Mouse (Mus musculus): ENCODE data around the gene Xrcc2.

Gene Xrcc2

DNA sequence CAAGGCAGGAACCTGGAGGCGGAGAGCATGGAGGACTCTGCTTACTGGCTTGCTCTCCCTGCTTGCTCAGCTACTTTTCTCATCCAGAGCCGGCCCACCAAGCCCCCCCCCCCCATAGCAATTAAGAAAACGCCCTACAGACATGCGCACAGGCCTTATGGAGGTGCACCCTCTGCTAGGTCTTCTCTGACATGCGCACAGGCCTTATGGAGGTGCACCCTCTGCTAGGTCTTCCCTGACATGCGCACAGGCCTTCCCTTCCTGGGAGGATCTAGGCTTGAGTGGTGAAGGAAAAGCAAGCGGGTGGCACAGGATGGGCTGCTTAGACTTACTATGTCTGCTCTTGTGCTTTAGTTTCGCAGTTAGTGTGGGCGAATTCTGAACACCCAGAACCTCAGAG, 37.3 kb downstream of the Xrcc2 start:
- DNase-seq, result no peak

GRCm38 (mm10) chr5:25666684-25667083, 38.9 kb downstream of the Xrcc2 start:
- DNase-seq, result no peak

DNA sequence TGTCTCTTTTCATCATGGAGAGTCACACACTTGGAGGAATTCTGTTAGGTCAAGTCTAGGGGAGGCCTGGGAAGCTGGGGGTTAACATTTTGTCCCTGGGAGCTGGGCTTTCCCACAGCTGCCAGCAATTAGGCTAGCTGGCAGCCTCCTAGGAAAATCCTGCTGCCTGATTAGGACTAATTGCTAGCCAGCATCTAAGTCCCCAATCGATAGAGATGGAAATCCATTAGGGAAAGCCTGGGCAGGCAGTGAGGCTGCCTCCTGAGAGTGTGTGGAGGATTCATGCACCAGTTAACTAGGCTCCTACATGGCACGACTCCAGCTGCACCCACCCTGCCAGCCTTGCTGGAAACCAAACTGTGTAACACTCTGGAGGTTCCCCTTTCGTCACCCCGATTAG, 39.5 kb downstream of the Xrcc2 start:
- DNase-seq, result no peak

GRCm38 (mm10) chr5:25665516-25665915, 40.1 kb downstream of the Xrcc2 start:
- no peak for DNase-seq

DNA sequence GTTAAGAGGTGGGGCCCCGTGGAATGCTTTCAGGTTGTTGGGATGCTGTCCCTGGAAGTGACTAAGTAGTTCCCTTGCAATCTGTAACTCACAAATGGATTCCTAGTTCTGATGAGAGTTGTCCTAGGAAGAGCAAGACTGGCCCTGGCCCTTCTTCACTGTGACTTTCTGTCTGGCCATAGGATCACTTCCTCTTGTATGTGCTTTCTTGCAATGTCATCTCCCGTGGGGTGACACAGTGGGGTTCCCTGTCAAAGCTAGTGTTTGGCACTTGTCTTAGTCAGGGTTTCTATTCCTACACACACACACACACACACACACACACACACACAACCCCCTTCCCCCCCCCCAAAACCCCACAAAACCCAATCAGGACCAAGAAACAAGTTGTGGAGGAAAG, 42.5 kb downstream of the Xrcc2 start:
- no peak for DNase-seq

DNA sequence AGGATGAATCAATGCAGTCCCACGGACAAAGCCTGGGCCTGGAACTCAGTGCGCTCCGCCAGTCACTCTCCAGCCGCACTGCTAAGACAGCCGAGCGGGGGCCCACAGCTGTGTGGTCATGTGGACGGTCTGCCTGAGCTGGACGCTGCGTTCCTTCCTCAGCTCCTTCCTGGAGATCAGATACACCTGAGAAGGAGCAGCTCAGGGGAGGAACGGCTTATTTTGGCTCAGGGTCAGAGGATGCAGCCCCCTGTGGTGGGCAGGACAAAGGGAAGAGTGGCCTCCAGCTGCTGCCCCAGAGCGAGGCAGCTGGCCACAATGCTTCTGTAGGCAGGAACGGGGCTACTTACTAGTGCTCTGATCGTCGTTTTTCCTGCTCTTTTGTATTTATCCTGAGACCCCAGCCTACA, 51.0 kb downstream of the Xrcc2 start:
- no peak for DNase-seq

DNA sequence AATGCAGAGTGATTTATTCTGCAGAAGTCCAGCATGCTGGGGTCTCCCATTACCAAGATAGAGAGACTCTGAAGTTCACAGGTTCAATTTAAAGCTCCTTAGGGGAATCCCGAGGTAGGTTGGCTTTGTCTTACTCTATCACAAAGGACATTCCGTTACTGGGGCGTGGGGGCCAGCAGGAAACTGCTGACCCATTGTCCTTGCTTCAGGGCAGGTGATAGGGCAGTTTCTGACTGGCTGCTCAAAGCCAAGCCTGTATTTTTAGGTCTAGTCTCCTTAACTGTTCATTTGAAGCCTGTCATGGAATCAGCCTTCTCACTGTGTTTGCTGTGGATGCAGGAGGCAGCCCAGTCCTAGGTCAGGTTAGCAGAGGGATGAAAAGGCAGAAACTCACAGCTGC, 52.2 kb downstream of the Xrcc2 start:
- no peak for DNase-seq

GRCm38 (mm10) chr5:25652435-25652834, 53.2 kb downstream of the Xrcc2 start:
- no peak for DNase-seq

DNA sequence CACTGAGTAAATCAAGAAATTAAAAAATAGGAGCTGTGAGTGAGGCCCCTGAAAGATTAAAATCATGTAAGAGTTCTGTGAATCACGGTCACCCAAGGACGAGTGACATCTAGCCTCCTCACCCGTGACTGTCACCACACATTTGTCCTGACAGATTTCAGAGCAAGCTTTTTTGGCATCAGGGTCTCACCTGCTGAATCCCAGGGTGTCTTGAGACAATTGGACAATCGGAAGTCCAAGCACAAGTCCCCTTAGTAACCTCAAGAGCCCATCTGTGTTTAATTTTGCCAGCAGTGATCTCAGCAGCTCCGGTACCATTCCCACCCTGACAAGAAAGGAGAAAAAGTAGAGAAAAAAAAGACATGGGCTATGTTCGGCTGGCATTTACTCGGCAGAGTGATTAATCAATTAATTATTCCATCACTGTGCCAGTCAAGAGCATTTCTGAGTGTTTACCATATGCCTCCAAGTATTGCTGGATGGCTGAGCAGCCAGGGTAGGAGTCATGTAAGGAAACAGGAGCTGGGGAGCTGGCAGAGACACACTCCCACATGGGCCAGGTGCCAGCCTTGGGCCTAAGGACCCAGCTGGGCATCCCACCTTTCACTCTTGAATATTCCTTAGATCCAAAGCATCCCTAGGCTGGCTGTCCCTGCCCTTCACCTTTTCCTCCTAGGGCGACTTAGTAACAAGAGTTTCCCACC, 59.8 kb downstream of the Xrcc2 start:
- peak; percentile 28 for DNase-seq

GRCm38 (mm10) chr5:25644509-25644908, 61.1 kb downstream of the Xrcc2 start:
- DNase-seq, result no peak

- DNase-seq, result no peak
Observed at GRCm38 (mm10) chr5:25642741-25643140, 62.9 kb downstream of the Xrcc2 start.

All from cerebellum, adult 9-11 months (tissue).